Mouse (Mus musculus) neural tube, postnatal 0 days (tissue): ENCODE results near the gene Ifna16. TPM values are rescaled to one million over a fixed set of nuclear protein-coding genes. Genes with fewer than 3 reads are reported as not detected.

Experiments
- polyA plus RNA-seq: library from polyadenylated mRNA; unstranded; fragments of >200 nt; fragmentation: Nextera tagmentation; extraction: Ambion mirVana; gene quantifications from 2 replicates; pipeline ENCODE4 v1.2.1, GENCODE M21; 2015

Ifna16 gene
- polyA plus RNA-seq, result not detected in 2 replicates

GRCm38 (mm10) chr4:88676824-88677223, at the start of gene Ifna16:
Gene Ifna16, minus strand, starts transcription at chr4:88676924.

GRCm38 (mm10) chr4:88721791-88722721, 45.3 kb upstream of the Ifna16 start, which contains the start of the genes Gm26566 and Klhl9:
Gene Gm26566, plus strand, starts transcription at chr4:88721805.
Gene Klhl9, minus strand, starts transcription at chr4:88722465.

GRCm38 (mm10) chr4:88691259-88691658, 14.5 kb upstream of the Ifna16 start, which contains the start of gene Ifnab:
Gene Ifnab, minus strand, starts transcription at chr4:88691359.

GRCm38 (mm10) chr4:88683812-88684211, 7.1 kb upstream of the Ifna16 start, which contains the start of gene Ifna2:
Gene Ifna2, minus strand, starts transcription at chr4:88683912.

GRCm38 (mm10) chr4:88644359-88644758, 32.4 kb downstream of the Ifna16 start, which contains the start of gene Ifna13:
Gene Ifna13, minus strand, starts transcription at chr4:88644459.

GRCm38 (mm10) chr4:88634311-88634710, 42.4 kb downstream of the Ifna16 start, which contains the start of gene C87499:
Gene C87499, minus strand, starts transcription at chr4:88634411.

Other genes starting within 250 kb of the Ifna16 start
- 5.3 and 6.9 TPM in 2 replicates for gene Hacd4, start 238.0 kb downstream of the Ifna16 start, polyA plus RNA-seq
- gene Ifnb1, start 154.2 kb downstream of the Ifna16 start, polyA plus RNA-seq, result not detected in 2 replicates
- gene Ifna15, start 118.7 kb downstream of the Ifna16 start, polyA plus RNA-seq, result not detected in 2 replicates
- not detected in 2 replicates for gene Ifna14, start 105.1 kb downstream of the Ifna16 start, polyA plus RNA-seq
- gene Ifna9, start 84.5 kb downstream of the Ifna16 start, polyA plus RNA-seq, result not detected in 2 replicates
- gene Ifna12, start 73.5 kb downstream of the Ifna16 start, polyA plus RNA-seq, result not detected in 2 replicates
- gene C87499, start 42.5 kb downstream of the Ifna16 start, polyA plus RNA-seq, result not detected in 2 replicates
- not detected in 2 replicates for gene Ifna13, start 32.5 kb downstream of the Ifna16 start, polyA plus RNA-seq
- gene Ifna2, start 7.0 kb upstream of the Ifna16 start, polyA plus RNA-seq, result not detected in 2 replicates
- not detected in 2 replicates for gene Ifnab, start 14.4 kb upstream of the Ifna16 start, polyA plus RNA-seq
- 0.15 and 1.1 TPM in 2 replicates for gene Gm26566, start 44.9 kb upstream of the Ifna16 start, polyA plus RNA-seq
- 68.0 and 72.4 TPM in 2 replicates for gene Klhl9, start 45.5 kb upstream of the Ifna16 start, polyA plus RNA-seq
- not detected in 2 replicates for gene Gm13271, start 77.9 kb upstream of the Ifna16 start, polyA plus RNA-seq
- gene Gm13283, start 83.2 kb upstream of the Ifna16 start, polyA plus RNA-seq, result not detected in 2 replicates
- gene Gm13290, start 96.9 kb upstream of the Ifna16 start, polyA plus RNA-seq, result 0.23 TPM in 1 of 2 replicates, not detected in the other
- not detected in 2 replicates for gene Gm13289, start 100.0 kb upstream of the Ifna16 start, polyA plus RNA-seq
- not detected in 2 replicates for gene Gm13272, start 102.9 kb upstream of the Ifna16 start, polyA plus RNA-seq
- not detected in 2 replicates for gene Ifnz, start 105.2 kb upstream of the Ifna16 start, polyA plus RNA-seq
- gene Gm13276, start 108.8 kb upstream of the Ifna16 start, polyA plus RNA-seq, result not detected in 2 replicates
- not detected in 2 replicates for gene Gm13277, start 111.7 kb upstream of the Ifna16 start, polyA plus RNA-seq
- gene Gm13278, start 114.6 kb upstream of the Ifna16 start, polyA plus RNA-seq, result not detected in 2 replicates
- gene Gm13275, start 117.6 kb upstream of the Ifna16 start, polyA plus RNA-seq, result not detected in 2 replicates
- gene Gm13279, start 120.5 kb upstream of the Ifna16 start, polyA plus RNA-seq, result not detected in 2 replicates
- gene Gm13285, start 122.7 kb upstream of the Ifna16 start, polyA plus RNA-seq, result 0.22 and 0.46 TPM in 2 replicates
- not detected in 2 replicates for gene Gm13287, start 126.3 kb upstream of the Ifna16 start, polyA plus RNA-seq
- gene Gm13288, start 128.6 kb upstream of the Ifna16 start, polyA plus RNA-seq, result not detected in 2 replicates
- not detected in 2 replicates for gene Ifna7, start 139.3 kb upstream of the Ifna16 start, polyA plus RNA-seq
- gene Ifna11, start 143.0 kb upstream of the Ifna16 start, polyA plus RNA-seq, result not detected in 2 replicates
- not detected in 2 replicates for gene Ifna6, start 150.5 kb upstream of the Ifna16 start, polyA plus RNA-seq
- gene Ifna5, start 158.6 kb upstream of the Ifna16 start, polyA plus RNA-seq, result not detected in 2 replicates
- not detected in 2 replicates for gene Ifna4, start 164.9 kb upstream of the Ifna16 start, polyA plus RNA-seq
- gene Ifna1, start 173.2 kb upstream of the Ifna16 start, polyA plus RNA-seq, result not detected in 2 replicates
- not detected in 2 replicates for gene Ifne, start 203.3 kb upstream of the Ifna16 start, polyA plus RNA-seq